Mouse (Mus musculus): ENCODE results near the gene Zfp113. TPM values are rescaled to one million over a fixed set of nuclear protein-coding genes. Genes with fewer than 3 reads are reported as not detected.

Zfp113 gene
- polyA plus RNA-seq, 1 experiment = 0.04 TPM

DNA sequence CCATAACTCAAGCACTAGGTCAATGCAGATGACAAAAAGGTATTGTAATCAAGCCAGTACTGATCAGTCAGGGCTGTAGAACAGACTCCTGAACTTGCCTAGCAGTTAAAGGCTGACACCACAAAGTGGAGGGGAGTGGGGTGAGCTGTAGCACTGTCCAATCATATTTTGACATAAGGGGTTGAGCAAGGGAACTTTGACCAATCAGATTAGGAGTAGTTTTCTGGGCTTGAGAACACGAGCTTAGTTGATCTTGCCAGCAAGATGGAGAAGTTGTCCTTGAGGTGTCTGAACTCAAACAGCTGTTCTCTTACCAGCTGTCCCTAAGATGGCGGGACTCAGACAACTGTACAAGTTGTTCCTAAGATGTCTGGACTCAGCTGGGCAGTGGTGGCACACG lies 17.7 kb upstream of the Zfp113 start:
- Histone ChIP-seq H3K36me3 (ENCODE audit: control insufficient read depth) (peaks cover 82% of the 10 kb centered on the region), H3K4me3 (replicated peaks) (peak overlapping the region; percentile 95), H3K4me1 (ENCODE audit: control insufficient read depth) (peaks cover 45% of the 10 kb centered on the region), H3K27me3 (ENCODE audit: control insufficient read depth) (no peaks in the 10 kb centered on the region), H3K9me3 (ENCODE audit: control insufficient read depth, low read length) (no peaks in the 10 kb centered on the region)
- TF ChIP-seq GATA1 (IDR thresholded peaks at IDR 0.05; ENCODE audit: low read length) (no peak), TAL1 (IDR thresholded peaks at IDR 0.05; ENCODE audit: low read length) (no peak)

- peaks cover 82% of the 10 kb centered on the region for H3K36me3 ChIP-seq (ENCODE audit: control insufficient read depth)
- peaks cover 54% of the 10 kb centered on the region for H3K4me1 ChIP-seq (ENCODE audit: control insufficient read depth)
- no peaks in the 10 kb centered on the region for H3K27me3 ChIP-seq (ENCODE audit: control insufficient read depth)
- H3K9me3 ChIP-seq (ENCODE audit: control insufficient read depth, low read length) = no peaks in the 10 kb centered on the region
- peak; percentile 77 for TF ChIP-seq GATA1 (IDR thresholded peaks at IDR 0.05; ENCODE audit: low read length)
- TF ChIP-seq TAL1 (IDR thresholded peaks at IDR 0.05; ENCODE audit: low read length) = no peak
- peak within 1 kb of the TSS; percentile 95 for H3K4me3 ChIP-seq (replicated peaks)
Observed at GRCm38 (mm10) chr5:138171695-138172491, 16.3 kb upstream of the Zfp113 start, which contains the start of the genes Ap4m1 and Mcm7. Gene Ap4m1, plus strand, starts transcription at chr5:138172002. Gene Mcm7, minus strand, starts transcription at chr5:138172422.

DNA sequence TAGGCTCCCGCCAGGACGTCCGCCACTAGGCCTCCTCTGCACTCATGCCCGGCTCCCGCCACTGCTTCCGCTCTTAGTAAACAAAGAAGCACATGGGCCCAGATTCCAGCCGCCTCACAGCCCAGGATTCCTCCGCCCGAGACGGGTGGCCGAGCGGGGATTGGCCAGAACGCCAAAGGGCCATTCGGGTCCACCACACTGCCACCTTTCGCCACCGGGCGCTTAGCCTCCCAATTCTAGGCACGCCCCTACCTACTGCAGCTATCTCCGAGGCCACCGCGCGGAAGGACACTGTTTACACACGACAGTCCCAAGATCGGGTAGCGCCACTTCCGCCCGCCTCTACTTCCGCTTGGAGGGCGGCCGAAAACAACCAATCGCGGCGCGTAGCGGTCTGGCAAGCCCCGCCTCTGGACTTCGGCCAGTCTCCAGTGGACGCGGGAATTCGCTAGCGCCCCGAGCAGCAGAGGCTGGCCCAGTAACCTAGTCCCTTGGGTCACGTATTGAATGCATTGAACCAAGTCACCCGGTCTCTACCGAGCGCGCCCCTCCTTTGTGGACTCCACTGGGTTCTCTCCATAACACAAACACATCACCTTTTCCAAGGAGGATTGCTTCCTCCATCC lies 15.5 kb upstream of the Zfp113 start:
- Histone ChIP-seq H3K9me3 (ENCODE audit: control insufficient read depth, low read length) (no peaks in the 10 kb centered on the region), H3K27me3 (ENCODE audit: control insufficient read depth) (no peaks in the 10 kb centered on the region), H3K4me3 (replicated peaks) (peak overlapping the region; percentile 95), H3K4me1 (ENCODE audit: control insufficient read depth) (peaks cover 57% of the 10 kb centered on the region), H3K36me3 (ENCODE audit: control insufficient read depth) (peaks cover 83% of the 10 kb centered on the region)
- no peak for TF ChIP-seq TAL1 (IDR thresholded peaks at IDR 0.05; ENCODE audit: low read length)
- no peak for TF ChIP-seq GATA1 (IDR thresholded peaks at IDR 0.05; ENCODE audit: low read length)

DNA sequence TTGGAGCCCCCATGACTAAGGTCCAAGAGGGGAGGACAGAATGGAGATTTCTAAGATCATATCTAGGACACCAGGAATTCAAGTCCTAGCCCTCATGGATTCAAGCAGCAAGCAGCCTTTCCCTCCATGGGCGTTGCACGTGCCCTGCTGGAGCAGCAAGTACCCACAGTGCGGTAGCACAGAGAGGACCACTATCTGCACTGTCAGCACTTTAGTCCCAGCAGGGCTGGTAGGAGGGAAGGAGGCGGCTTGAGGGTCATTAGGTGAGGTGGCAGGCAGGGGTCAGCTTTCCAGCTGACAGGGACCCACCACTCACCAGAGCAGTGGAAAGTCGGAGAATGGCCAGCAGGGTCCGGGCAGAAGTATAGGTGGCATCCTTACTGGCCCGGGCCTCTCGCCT lies 10.1 kb upstream of the Zfp113 start:
- Histone ChIP-seq H3K4me3 (replicated peaks) (no peak overlapping the region), H3K27me3 (ENCODE audit: control insufficient read depth) (no peaks in the 10 kb centered on the region), H3K9me3 (ENCODE audit: control insufficient read depth, low read length) (no peaks in the 10 kb centered on the region), H3K36me3 (ENCODE audit: control insufficient read depth) (peaks cover 86% of the 10 kb centered on the region), H3K4me1 (ENCODE audit: control insufficient read depth) (peaks cover 64% of the 10 kb centered on the region)
- TF ChIP-seq TAL1 (IDR thresholded peaks at IDR 0.05; ENCODE audit: low read length) (no peak), GATA1 (IDR thresholded peaks at IDR 0.05; ENCODE audit: low read length) (no peak)

DNA sequence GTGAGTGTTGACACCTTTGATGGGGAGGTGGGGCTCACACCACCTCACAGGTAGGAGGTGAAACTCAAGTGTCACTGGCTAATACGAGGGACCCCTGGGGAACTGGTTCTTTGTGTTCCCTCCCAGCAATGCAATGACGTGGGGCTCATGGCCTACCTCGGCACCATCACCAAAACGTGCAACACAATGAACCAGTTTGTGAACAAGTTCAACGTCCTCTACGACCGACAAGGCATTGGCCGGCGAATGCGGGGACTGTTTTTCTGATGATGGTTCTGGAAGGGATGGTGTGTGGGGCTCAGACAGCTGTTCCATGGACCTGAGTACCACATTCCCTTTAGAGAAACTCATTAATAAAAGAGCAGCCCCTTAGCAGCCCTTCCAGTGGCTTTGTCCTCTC lies 8.1 kb upstream of the Zfp113 start:
- Histone ChIP-seq H3K9me3 (ENCODE audit: control insufficient read depth, low read length) (no peaks in the 10 kb centered on the region), H3K27me3 (ENCODE audit: control insufficient read depth) (no peaks in the 10 kb centered on the region), H3K4me3 (replicated peaks) (no peak overlapping the region), H3K36me3 (ENCODE audit: control insufficient read depth) (peaks cover 67% of the 10 kb centered on the region), H3K4me1 (ENCODE audit: control insufficient read depth) (peaks cover 55% of the 10 kb centered on the region)
- TF ChIP-seq TAL1 (IDR thresholded peaks at IDR 0.05; ENCODE audit: low read length) (no peak), GATA1 (IDR thresholded peaks at IDR 0.05; ENCODE audit: low read length) (no peak)

- TF ChIP-seq TAL1 (IDR thresholded peaks at IDR 0.05; ENCODE audit: low read length) (no peak), GATA1 (IDR thresholded peaks at IDR 0.05; ENCODE audit: low read length) (no peak)
- H3K4me1 ChIP-seq (ENCODE audit: control insufficient read depth) = peaks cover 52% of the 10 kb centered on the region
- H3K36me3 ChIP-seq (ENCODE audit: control insufficient read depth) = peaks cover 61% of the 10 kb centered on the region
- H3K9me3 ChIP-seq (ENCODE audit: control insufficient read depth, low read length) = no peaks in the 10 kb centered on the region
- no peak overlapping the region for H3K4me3 ChIP-seq (replicated peaks)
- H3K27me3 ChIP-seq (ENCODE audit: control insufficient read depth) = no peaks in the 10 kb centered on the region
Observed at GRCm38 (mm10) chr5:138163046-138163445, 7.5 kb upstream of the Zfp113 start.

GRCm38 (mm10) chr5:138160842-138161665 lies 5.5 kb upstream of the Zfp113 start, which contains the start of gene Cops6:
Gene Cops6, plus strand, starts transcription at chr5:138161071.
- TF ChIP-seq GATA1 (IDR thresholded peaks at IDR 0.05; ENCODE audit: low read length) = no peak
- no peak for TF ChIP-seq TAL1 (IDR thresholded peaks at IDR 0.05; ENCODE audit: low read length)
- Histone ChIP-seq H3K4me3 (replicated peaks) (peak within 1 kb of the TSS; percentile 98), H3K36me3 (ENCODE audit: control insufficient read depth) (peaks cover 41% of the 10 kb centered on the region), H3K9me3 (ENCODE audit: control insufficient read depth, low read length) (no peaks in the 10 kb centered on the region), H3K27me3 (ENCODE audit: control insufficient read depth) (no peaks in the 10 kb centered on the region), H3K4me1 (ENCODE audit: control insufficient read depth) (peaks cover 39% of the 10 kb centered on the region)

GRCm38 (mm10) chr5:138160224-138160762 lies 4.7 kb upstream of the Zfp113 start:
- H3K27me3 ChIP-seq (ENCODE audit: control insufficient read depth) = no peaks in the 10 kb centered on the region
- peaks cover 41% of the 10 kb centered on the region for H3K4me1 ChIP-seq (ENCODE audit: control insufficient read depth)
- TF ChIP-seq TAL1 (IDR thresholded peaks at IDR 0.05; ENCODE audit: low read length) (no peak), GATA1 (IDR thresholded peaks at IDR 0.05; ENCODE audit: low read length) (no peak)
- H3K9me3 ChIP-seq (ENCODE audit: control insufficient read depth, low read length) = no peaks in the 10 kb centered on the region
- H3K4me3 ChIP-seq (replicated peaks) = peak overlapping the region; percentile 98
- H3K36me3 ChIP-seq (ENCODE audit: control insufficient read depth) = peaks cover 33% of the 10 kb centered on the region

Data from erythroblast, embryonic 14.5 days (primary cell).